ENCODE assay signal across 12 mouse cellular contexts in genomic region chr11:118825280-118826094, GRCm38 (mm10).
DNase-seq lines count a peak whose midpoint lies in the region; ATAC-seq and TF ChIP-seq lines count a peak whose summit lies in the region.
"Had no signal": no experiment of that assay in that cellular context is flagged by ENCODE, and none has a peak within 500 bp of the region (broad histone marks: within the 10 kb centered on the region; RNA-seq: fewer than 3 reads in every experiment).

No protein-coding gene starts in this region.

- H3K9ac ChIP-seq in hindbrain, embryonic 15.5 days: no peak overlapping the region
- no peak overlapping the region; the same call in 1 of the 2 replicates for H3K9ac ChIP-seq in neural tube, embryonic 12.5 days

- H3K27me3 ChIP-seq in hindbrain, embryonic 15.5 days: no peaks in the 10 kb centered on the region
- no peaks in the 10 kb centered on the region for H3K27me3 ChIP-seq in neural tube, embryonic 12.5 days (replicated peaks)

- no peak for TF ChIP-seq CTCF in layer of hippocampus, adult 2 months (conservative IDR thresholded peaks at IDR 0.05)

- H3K4me3 ChIP-seq in layer of hippocampus, adult 2 months: no peak overlapping the region; the same call in 1 of the 2 replicates
- no peak overlapping the region for H3K4me3 ChIP-seq in hindbrain, embryonic 15.5 days
- no peak overlapping the region for H3K4me3 ChIP-seq in neural tube, embryonic 12.5 days
- H3K4me3 ChIP-seq: gastrocnemius, adult 2 months; heart, embryonic 10.5 days had no signal

- peak overlapping the region; percentile 79 for H3K27ac ChIP-seq in layer of hippocampus, adult 2 months
- H3K27ac ChIP-seq in hindbrain, embryonic 15.5 days (replicated peaks): peak overlapping the region; percentile 60
- H3K27ac ChIP-seq in neural tube, embryonic 12.5 days: no peak overlapping the region
- H3K27ac ChIP-seq: gastrocnemius, adult 2 months; heart, embryonic 10.5 days had no signal

- H3K4me2 ChIP-seq in hindbrain, embryonic 15.5 days: no peak overlapping the region
- H3K4me2 ChIP-seq in neural tube, embryonic 12.5 days (replicated peaks): peak overlapping the region; percentile 21; the same call in 1 of the 2 replicates

- peaks cover 14% of the 10 kb centered on the region for H3K4me1 ChIP-seq in hindbrain, embryonic 15.5 days (replicated peaks)
- H3K4me1 ChIP-seq in neural tube, embryonic 12.5 days: peaks cover 20% of the 10 kb centered on the region

- 43% methylated on average over 25 of the region's 25 CpGs for WGBS in hindbrain, embryonic 15.5 days
- WGBS in neural tube, embryonic 12.5 days: 32% methylated on average over 25 of the region's 25 CpGs

- H3K9me3 ChIP-seq in hindbrain, embryonic 15.5 days: no peaks in the 10 kb centered on the region
- H3K9me3 ChIP-seq in neural tube, embryonic 12.5 days: no peaks in the 10 kb centered on the region
- H3K9me3 ChIP-seq: heart, embryonic 10.5 days had no signal

- DNase-seq in layer of hippocampus, adult 2 months (ENCODE audit: low spot score in 2 of 2): no peak
- DNase-seq in layer of hippocampus, postnatal 14 days (ENCODE audit: low spot score in 2 of 2): no peak
- DNase-seq in kidney, adult 9 months: peak; percentile 38
- DNase-seq in urinary bladder, adult 18-20 months (ENCODE audit: low spot score in 2 of 2): no peak
- DNase-seq in thymus, postnatal 4 days: no peak
- DNase-seq: adrenal gland, adult 2 months; gastrocnemius, adult 2 months; right cerebral cortex, adult 18-20 months had no signal

- no peaks in the 10 kb centered on the region for H3K36me3 ChIP-seq in hindbrain, embryonic 15.5 days
- H3K36me3 ChIP-seq in neural tube, embryonic 12.5 days: no peaks in the 10 kb centered on the region
- H3K36me3 ChIP-seq: heart, embryonic 10.5 days had no signal

- ATAC-seq in hindbrain, embryonic 15.5 days (ENCODE audit: low FRiP score, low read depth): no peak
- peak; percentile 58 for ATAC-seq in neural tube, embryonic 12.5 days (ENCODE audit: low FRiP score, low read depth)
- ATAC-seq: lung, postnatal 0 days had no signal
